Comparison of ENCODE assay signal across 7 mouse cellular contexts in the genomic region with DNA sequence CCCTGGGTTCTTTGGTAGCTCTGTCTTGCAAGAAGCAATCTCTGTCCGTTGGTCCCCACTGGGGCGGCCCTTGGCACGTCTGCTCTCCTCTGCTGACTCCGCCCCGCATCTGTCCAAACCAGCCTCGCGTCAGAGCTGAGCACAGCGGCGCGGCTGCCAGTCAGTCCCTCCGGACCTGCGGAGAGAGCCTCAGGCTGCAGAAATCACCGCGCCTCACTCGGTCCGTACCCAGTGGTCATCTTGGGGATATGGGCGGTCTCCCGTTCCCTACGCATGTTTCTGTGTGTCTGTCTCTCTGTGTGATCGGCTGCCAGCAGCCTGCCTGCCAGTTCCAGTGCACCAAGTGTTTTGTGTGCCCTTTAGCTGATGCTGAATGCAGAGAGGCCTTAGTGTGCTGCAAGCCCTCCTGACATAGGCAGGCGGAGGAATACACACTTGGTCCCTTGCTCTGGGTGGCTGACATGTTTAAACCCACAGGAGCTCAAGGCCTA. TPM values are rescaled to one million over a fixed set of nuclear protein-coding genes. Genes with fewer than 3 reads are reported as not detected.
DNase-seq lines count a peak whose midpoint lies in the region; ATAC-seq and TF ChIP-seq lines count a peak whose summit lies in the region.

Gene Pabpc5 (plus strand): TSS at position 116 of the 491 bp plus-strand sequence.

- H3K4me2 ChIP-seq in forebrain, embryonic 12.5 days, result peak within 1 kb of the TSS; percentile 46
- H3K4me2 ChIP-seq in heart, embryonic 15.5 days, result peak within 1 kb of the TSS; percentile 60
- H3K4me2 ChIP-seq in neural tube, embryonic 13.5 days, result peak within 1 kb of the TSS; percentile 52

- no peak for TF ChIP-seq POLR2A in liver, adult 2 months (IDR thresholded peaks at IDR 0.05; ENCODE audit: extremely low read depth, insufficient read depth, low read length)

- H3K9me3 ChIP-seq in forebrain, embryonic 12.5 days, result no peaks in the 10 kb centered on the region
- H3K9me3 ChIP-seq in heart, embryonic 15.5 days (replicated peaks), result no peaks in the 10 kb centered on the region
- no peaks in the 10 kb centered on the region for H3K9me3 ChIP-seq in neural tube, embryonic 13.5 days

- H3K4me3 ChIP-seq in forebrain, embryonic 12.5 days (replicated peaks), result peak within 1 kb of the TSS; percentile 43
- H3K4me3 ChIP-seq in heart, embryonic 15.5 days, result peak within 1 kb of the TSS; percentile 52
- peak within 1 kb of the TSS; percentile 8 for H3K4me3 ChIP-seq in liver, adult 2 months (ENCODE audit: insufficient read depth, low read depth, low read length)
- H3K4me3 ChIP-seq in neural tube, embryonic 13.5 days, result peak within 1 kb of the TSS; percentile 44

- H3K27ac ChIP-seq in forebrain, embryonic 12.5 days, result peak within 1 kb of the TSS; percentile 83
- H3K27ac ChIP-seq in heart, embryonic 15.5 days, result peak within 1 kb of the TSS; percentile 58
- no peak within 1 kb of the TSS for H3K27ac ChIP-seq in liver, adult 2 months (replicated peaks; ENCODE audit: insufficient read depth, low read depth, low read length)
- peak within 1 kb of the TSS; percentile 93 for H3K27ac ChIP-seq in neural tube, embryonic 13.5 days (replicated peaks)

- H3K27me3 ChIP-seq in forebrain, embryonic 12.5 days, result no peaks in the 10 kb centered on the region
- no peaks in the 10 kb centered on the region for H3K27me3 ChIP-seq in heart, embryonic 15.5 days
- H3K27me3 ChIP-seq in liver, adult 2 months (ENCODE audit: control insufficient read depth, insufficient read depth, low read length), result no peaks in the 10 kb centered on the region
- H3K27me3 ChIP-seq in neural tube, embryonic 13.5 days, result no peaks in the 10 kb centered on the region

- TF ChIP-seq CTCF in liver, adult 2 months (IDR thresholded peaks at IDR 0.05; ENCODE audit: low read depth, low read length), result no peak

- ATAC-seq in forebrain, embryonic 12.5 days (ENCODE audit: low FRiP score), result peak; percentile 99
- ATAC-seq in heart, embryonic 15.5 days (replicated peaks; ENCODE audit: insufficient number of reproducible peaks, insufficient read depth, low FRiP score, low read depth), result peak; percentile 91
- peak; percentile 99 for ATAC-seq in neural tube, embryonic 13.5 days (ENCODE audit: low read depth)

- H3K9ac ChIP-seq in forebrain, embryonic 12.5 days, result peak within 1 kb of the TSS; percentile 51
- peak within 1 kb of the TSS; percentile 43 for H3K9ac ChIP-seq in heart, embryonic 15.5 days
- H3K9ac ChIP-seq in liver, adult 2 months (ENCODE audit: low read depth, low read length), result no peak within 1 kb of the TSS
- peak within 1 kb of the TSS; percentile 75 for H3K9ac ChIP-seq in neural tube, embryonic 13.5 days

- WGBS in forebrain, embryonic 12.5 days, result 11% methylated on average over 21 of the region's 21 CpGs
- 4% methylated on average over 21 of the region's 21 CpGs for WGBS in heart, embryonic 15.5 days
- WGBS in liver, adult 2 months, result 3% methylated on average over 21 of the region's 21 CpGs
- WGBS in neural tube, embryonic 13.5 days, result 10% methylated on average over 21 of the region's 21 CpGs

- H3K4me1 ChIP-seq in forebrain, embryonic 12.5 days, result no peaks in the 10 kb centered on the region
- H3K4me1 ChIP-seq in heart, embryonic 15.5 days (replicated peaks), result no peaks in the 10 kb centered on the region
- no peaks in the 10 kb centered on the region for H3K4me1 ChIP-seq in liver, adult 2 months (ENCODE audit: control insufficient read depth, insufficient read depth, low read length)
- H3K4me1 ChIP-seq in neural tube, embryonic 13.5 days (replicated peaks), result no peaks in the 10 kb centered on the region; the same call in 1 of the 2 replicates

- DNase-seq in cerebellum, adult 11-12 months, result peak; percentile 66
- peak; percentile 18 to 61 for DNase-seq in kidney, postnatal 25 days
- DNase-seq in liver, adult 2 months (ENCODE audit: extremely low read depth, low read depth, low spot score), result peak; percentile 24
- DNase-seq in urinary bladder, postnatal 14 days (ENCODE audit: low spot score), result peak; percentile 56

- H3K79me2 ChIP-seq in liver, adult 2 months (ENCODE audit: control insufficient read depth, insufficient read depth, low read length), result no peaks in the 10 kb centered on the region

- H3K36me3 ChIP-seq in forebrain, embryonic 12.5 days (replicated peaks), result no peaks in the 10 kb centered on the region
- no peaks in the 10 kb centered on the region for H3K36me3 ChIP-seq in heart, embryonic 15.5 days
- H3K36me3 ChIP-seq in liver, adult 2 months (ENCODE audit: control insufficient read depth, insufficient read depth, low read length), result no peaks in the 10 kb centered on the region
- no peaks in the 10 kb centered on the region for H3K36me3 ChIP-seq in neural tube, embryonic 13.5 days

RNA-seq across cellular contexts. Expression of gene Pabpc5, which starts in this region (rescaled TPM):
- polyA plus RNA-seq in forebrain, embryonic 12.5 days (2016; fragmentation: Nextera tagmentation; extraction: Ambion mirVana), result 0.72 and 0.78 TPM in 2 replicates
- 0.16 and 0.29 TPM in 2 replicates for polyA plus RNA-seq in heart, embryonic 15.5 days (2015; fragmentation: Nextera tagmentation; extraction: Ambion mirVana)
- total RNA-seq in liver, adult 2 months (2014; rRNA removed), result not detected in 2 replicates
- not detected in 2 replicates for polyA plus RNA-seq in liver, adult 2 months (2012; rRNA removed)
- polyA plus RNA-seq in neural tube, embryonic 13.5 days (2015; fragmentation: Nextera tagmentation; extraction: Ambion mirVana), result 0.94 and 1.0 TPM in 2 replicates

Comparison
In these comparisons a context has a peak if more than half of its experiments do, and no peak if none do; other contexts are left out.
1. Peak in ATAC-seq, H3K4me3 ChIP-seq, H3K27ac ChIP-seq, H3K9ac ChIP-seq and H3K4me2 ChIP-seq in forebrain, embryonic 12.5 days; RNA of the gene not detected or under 1 TPM.
2. Peak in ATAC-seq, H3K4me3 ChIP-seq, H3K27ac ChIP-seq, H3K9ac ChIP-seq and H3K4me2 ChIP-seq in heart, embryonic 15.5 days; RNA of the gene not detected or under 1 TPM.
3. Peak in DNase-seq and H3K4me3 ChIP-seq in liver, adult 2 months; RNA of the gene not detected or under 1 TPM.